Mouse (Mus musculus) MEL (cell line): ENCODE results near the gene Tmem30c. TPM values are rescaled to one million over a fixed set of nuclear protein-coding genes. Genes with fewer than 3 reads are reported as not detected.

ENCODE experiments used
- DNase-seq: peaks from one replicate; pipeline ENCODE4 v3.0.0; 2011; ENCODE audit warnings: low read depth, low spot score
- H3K27ac ChIP-seq: 2 replicates; pipeline ENCODE4 v1.5.1; 2012; ENCODE audit warnings: low read depth, mild to moderate bottlenecking, control low read depth, low read length, moderate library complexity; ENCODE audit not compliant: control insufficient read depth
- H3K27me3 ChIP-seq, 2 experiments: fragments of 150-350 bp in 1 of 2; sonication (generic) in 1 of 2; 2 replicates each; pipeline ENCODE4 v1.6.1; 2012; ENCODE audit warnings: low read length in 2 of 2, mild to moderate bottlenecking in 2 of 2, improper control_type of control experiment in 1 of 2, moderate library complexity in 1 of 2; ENCODE audit not compliant: insufficient read depth in 2 of 2, control insufficient read depth in 1 of 2
- H3K36me3 ChIP-seq, 2 experiments: 2 replicates each; pipeline ENCODE4 v1.6.1; 2012 to 2014; ENCODE audit warnings: low read length in 2 of 2, improper control_type of control experiment in 1 of 2, inconsistent platforms in 1 of 2, mild to moderate bottlenecking in 1 of 2; ENCODE audit not compliant: insufficient read depth in 2 of 2, control insufficient read depth in 1 of 2
- H3K4me1 ChIP-seq, 2 experiments: fragments of 150-350 bp in 1 of 2; sonication (generic) in 1 of 2; 2 replicates each; pipeline ENCODE4 v1.6.1; 2012; ENCODE audit warnings: low read length in 2 of 2, improper control_type of control experiment in 1 of 2, mild to moderate bottlenecking in 1 of 2; ENCODE audit not compliant: insufficient read depth in 2 of 2, control insufficient read depth in 1 of 2
- H3K4me3 ChIP-seq, 2 experiments: fragments of 150-350 bp in 1 of 2; sonication (generic) in 1 of 2; 2 replicates each; pipeline ENCODE4 v1.5.1; 2012; ENCODE audit warnings: low read depth in 2 of 2, low read length in 2 of 2, mild to moderate bottlenecking in 2 of 2, moderate library complexity in 2 of 2, control low read depth in 1 of 2, improper control_type of control experiment in 1 of 2; ENCODE audit not compliant: control insufficient read depth in 1 of 2, insufficient read depth in 1 of 2
- H3K79me2 ChIP-seq: 2 replicates; pipeline ENCODE4 v1.6.1; 2012; ENCODE audit warnings: mild to moderate bottlenecking, low read length, moderate library complexity; ENCODE audit not compliant: control insufficient read depth, poor library complexity, insufficient read depth
- H3K9ac ChIP-seq: 2 replicates; pipeline ENCODE4 v1.6.1; 2012; ENCODE audit warnings: low read depth, mild to moderate bottlenecking, control low read depth, low read length, moderate library complexity; ENCODE audit not compliant: control insufficient read depth, poor library complexity, severe bottlenecking
- H3K9me3 ChIP-seq: fragments of 150-350 bp; sonication (generic); replicated peaks from 2 replicates; pipeline ENCODE4 v1.6.1; 2012; ENCODE audit warnings: mild to moderate bottlenecking, low read length, improper control_type of control experiment, moderate library complexity; ENCODE audit not compliant: insufficient read depth
- CHD1 ChIP-seq: IDR thresholded peaks from 2 replicates; pipeline ENCODE4 v1.6.1; 2012; ENCODE audit warnings: low read depth, mild to moderate bottlenecking, inconsistent platforms, low read length, improper control_type of control experiment
- CTCF ChIP-seq, 3 experiments: IDR thresholded peaks in 2 of 3; conservative IDR thresholded peaks in 1 of 3; 2 replicates each; pipeline ENCODE4 v1.5.1; 2011 to 2012; ENCODE audit warnings: low read length in 3 of 3, low read depth in 2 of 3, mild to moderate bottlenecking in 2 of 3, improper control_type of control experiment in 1 of 3, inconsistent platforms in 1 of 3, mixed read lengths in 1 of 3, moderate library complexity in 1 of 3; ENCODE audit not compliant: control insufficient read depth in 1 of 3, insufficient read depth in 1 of 3, poor library complexity in 1 of 3, severe bottlenecking in 1 of 3
- E2F4 ChIP-seq: IDR thresholded peaks from 2 replicates; pipeline ENCODE4 v1.6.1; 2011; ENCODE audit warnings: low read depth, low read length, improper control_type of control experiment, borderline replicate concordance
- HCFC1 ChIP-seq: IDR thresholded peaks from 2 replicates; pipeline ENCODE4 v1.6.1; 2012; ENCODE audit warnings: low read depth, mild to moderate bottlenecking, inconsistent platforms, low read length, improper control_type of control experiment, moderate library complexity
- JUND ChIP-seq: IDR thresholded peaks from 2 replicates; pipeline ENCODE4 v1.6.1; 2011; ENCODE audit warnings: low read depth, mild to moderate bottlenecking, improper control_type of control experiment, low read length
- KAT2A ChIP-seq: conservative IDR thresholded peaks from 2 replicates; pipeline ENCODE4 v1.6.1; 2012; ENCODE audit warnings: low read depth, low read length, improper control_type of control experiment, inconsistent platforms
- MAZ ChIP-seq: IDR thresholded peaks from 2 replicates; pipeline ENCODE4 v1.6.1; 2012; ENCODE audit warnings: low read depth, mild to moderate bottlenecking, inconsistent platforms, low read length, improper control_type of control experiment
- MXI1 ChIP-seq: IDR thresholded peaks from 2 replicates; pipeline ENCODE4 v1.6.1; 2011; ENCODE audit warnings: mild to moderate bottlenecking, low read depth, low read length, improper control_type of control experiment
- MYB ChIP-seq: IDR thresholded peaks from 2 replicates; pipeline ENCODE4 v1.6.1; 2011; ENCODE audit warnings: mild to moderate bottlenecking, low read depth, low read length, improper control_type of control experiment
- MYC ChIP-seq: IDR thresholded peaks from 2 replicates; pipeline ENCODE4 v1.6.1; 2011; ENCODE audit warnings: low read depth, mild to moderate bottlenecking, low read length, improper control_type of control experiment, moderate library complexity
- NELFE ChIP-seq: IDR thresholded peaks from 2 replicates; pipeline ENCODE4 v1.6.1; 2011; ENCODE audit warnings: low read depth, low read length, improper control_type of control experiment
- POLR2AphosphoS2 ChIP-seq: IDR thresholded peaks from 2 replicates; pipeline ENCODE4 v1.6.1; 2011; ENCODE audit warnings: low read length, improper control_type of control experiment
- RAD21 ChIP-seq: IDR thresholded peaks from 2 replicates; pipeline ENCODE4 v1.6.1; 2011; ENCODE audit warnings: mild to moderate bottlenecking, low read depth, low read length, improper control_type of control experiment
- SIN3A ChIP-seq: IDR thresholded peaks from 2 replicates; pipeline ENCODE4 v1.6.1; 2012; ENCODE audit warnings: low read length, improper control_type of control experiment, inconsistent platforms
- SMC3 ChIP-seq: IDR thresholded peaks from 2 replicates; pipeline ENCODE4 v1.6.1; 2011; ENCODE audit warnings: low read depth, low read length, improper control_type of control experiment
- TAL1 ChIP-seq: IDR thresholded peaks from 2 replicates; pipeline ENCODE4 v1.6.1; 2012; ENCODE audit warnings: mild to moderate bottlenecking, inconsistent platforms, low read length, moderate library complexity, mixed read lengths
- TBP ChIP-seq: IDR thresholded peaks from 2 replicates; pipeline ENCODE4 v1.8.0; 2011; ENCODE audit warnings: low read depth, low read length, improper control_type of control experiment
- ZMIZ1 ChIP-seq: IDR thresholded peaks from 2 replicates; pipeline ENCODE4 v1.6.1; 2012; ENCODE audit warnings: low read depth, mild to moderate bottlenecking, inconsistent platforms, low read length, improper control_type of control experiment, moderate library complexity
- polyA plus RNA-seq, 2 experiments: library from polyadenylated mRNA; stranded (reverse) in 1 of 2; unstranded in 1 of 2; fragments of >175 nt in 1 of 2; fragments of >200 nt in 1 of 2; gene quantifications; 2 replicates each; pipeline versions ENCODE4 v1.2.1 to v1.2.4; 2012; ENCODE audit warnings: low replicate concordance in 2 of 2, low read depth in 1 of 2; ENCODE audit not compliant: insufficient read length in 2 of 2, insufficient read depth in 1 of 2, missing spikeins in 1 of 2
- total RNA-seq: library from RNA; depleted of rRNA; stranded (reverse); fragments of 300-350 nt; gene quantifications from 2 replicates; pipeline ENCODE4 v1.2.3, GENCODE M21; 2012

The Tmem30c gene
- total and polyA plus RNA-seq, 3 experiments, result 0.04 to 0.38 TPM; not detected in 1

DNA sequence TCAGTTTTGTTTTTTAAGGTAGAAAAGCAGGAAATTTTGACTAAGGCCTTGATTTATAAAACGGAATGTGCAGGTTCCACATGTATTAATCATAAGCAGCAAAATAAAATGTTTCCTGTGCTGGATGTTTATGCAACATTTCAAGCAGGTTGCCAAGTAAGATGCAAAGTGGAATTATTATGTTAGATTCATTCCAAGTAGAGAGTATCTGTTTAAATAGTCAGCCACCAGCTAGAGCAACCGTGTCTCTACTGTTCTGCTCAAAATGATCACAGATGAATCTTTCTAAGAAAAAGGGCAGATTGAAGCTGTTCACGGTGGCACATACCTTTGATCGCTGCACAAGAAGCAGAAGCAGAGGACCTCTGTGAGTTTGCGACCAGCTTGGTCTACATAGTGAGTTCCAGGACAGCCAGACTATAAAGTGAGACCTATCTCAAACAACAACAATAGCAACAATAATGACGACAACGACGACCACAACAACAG, 26.0 kb upstream of the Tmem30c start:
- Histone ChIP-seq H3K4me3 (no peak overlapping the region), H3K36me3 (peaks cover 0 to 3% of the 10 kb centered on the region in 2 experiments; a peak in 2 of 4 replicates)
- DNase-seq, result no peak
- TF ChIP-seq NELFE, result no peak
- no peak for TF ChIP-seq MYC
- TF ChIP-seq, all 39 proteins: peak for 0
- no peak overlapping the region for H3K27ac ChIP-seq
- no peaks in the 10 kb centered on the region for H3K27me3 ChIP-seq
- no peaks in the 10 kb centered on the region for H3K79me2 ChIP-seq
- H3K9ac ChIP-seq, result no peak overlapping the region
- peaks cover 0 to 4% of the 10 kb centered on the region in 2 experiments; a peak in 1 of 4 replicates for H3K4me1 ChIP-seq
- H3K9me3 ChIP-seq, result no peaks in the 10 kb centered on the region

DNA sequence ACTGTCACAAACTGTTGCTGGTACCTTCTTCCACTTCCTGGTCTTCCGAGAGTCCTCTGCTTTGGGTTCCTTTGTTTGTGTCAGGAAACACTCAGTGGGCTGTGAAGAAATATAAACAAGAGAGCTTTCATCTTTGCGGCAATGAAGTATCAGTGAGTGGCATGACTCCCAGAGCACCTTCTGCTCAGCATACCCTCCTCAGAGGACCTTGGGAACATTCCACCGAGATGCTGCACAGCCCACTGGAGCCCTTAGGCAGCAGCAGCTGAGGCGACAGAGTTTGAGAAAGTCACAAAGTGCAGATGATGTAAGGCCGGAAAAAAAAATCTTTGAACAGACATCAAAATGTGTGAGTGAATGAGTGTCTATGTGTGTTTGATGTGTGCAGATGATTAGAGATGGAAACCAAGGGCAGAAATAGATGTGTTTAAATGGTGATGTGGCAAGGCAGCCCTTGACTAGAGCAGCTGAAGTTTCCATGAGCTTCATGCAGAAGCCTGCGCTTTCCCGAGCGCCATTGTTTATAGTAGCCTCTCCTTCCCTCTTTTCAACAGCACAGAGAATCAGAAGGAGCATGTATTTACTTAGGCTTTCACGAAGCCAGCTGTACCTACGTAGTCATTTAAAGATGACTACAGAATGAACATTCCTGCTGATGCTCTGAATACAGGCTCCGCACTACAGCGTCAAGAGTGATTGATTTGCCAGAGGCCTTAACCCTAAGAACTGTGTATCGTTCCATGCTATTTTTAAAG, 25.4 kb upstream of the Tmem30c start:
- peaks cover 0 to 3% of the 10 kb centered on the region in 2 experiments; a peak in 2 of 4 replicates for H3K36me3 ChIP-seq
- no peak for DNase-seq
- TF ChIP-seq MYB, result no peak
- no peak for TF ChIP-seq RAD21
- no peak for TF ChIP-seq TBP
- no peak for TF ChIP-seq CTCF (IDR thresholded peaks at IDR 0.05 in 2 of 3, conservative IDR thresholded peaks at IDR 0.05 in 1 of 3; ENCODE audit: control insufficient read depth in 1 of 3, insufficient read depth in 1 of 3, low read depth in 2 of 3, low read length in 3 of 3, poor library complexity in 1 of 3, severe bottlenecking in 1 of 3)
- no peak for TF ChIP-seq MYC
- TF ChIP-seq JUND, result no peak
- TF ChIP-seq TAL1, result no peak
- no peak for TF ChIP-seq CHD1
- TF ChIP-seq ZMIZ1, result no peak
- TF ChIP-seq MXI1, result no peak
- no peak for TF ChIP-seq POLR2AphosphoS2
- TF ChIP-seq KAT2A, result no peak
- TF ChIP-seq E2F4, result no peak
- TF ChIP-seq SIN3A, result no peak
- no peak for TF ChIP-seq MAZ
- no peak for TF ChIP-seq SMC3
- no peak for TF ChIP-seq HCFC1
- peaks cover 0 to 6% of the 10 kb centered on the region in 2 experiments; a peak in 1 of 4 replicates for H3K4me1 ChIP-seq
- H3K27me3 ChIP-seq, result no peaks in the 10 kb centered on the region
- no peaks in the 10 kb centered on the region for H3K9me3 ChIP-seq
- no peak overlapping the region for H3K27ac ChIP-seq
- no peak overlapping the region for H3K9ac ChIP-seq
- no peaks in the 10 kb centered on the region for H3K79me2 ChIP-seq
- H3K4me3 ChIP-seq, result no peak overlapping the region
